Mouse (Mus musculus) olfactory bulb, adult 2 months (tissue): ENCODE data around the gene Spata13.

Experiments
- CTCF ChIP-seq: fragments of 200-500 bp; IDR thresholded peaks from 2 replicates; pipeline ENCODE4 v1.5.1; 2012; ENCODE audit warnings: low read depth, mild to moderate bottlenecking, low read length, moderate library complexity; ENCODE audit not compliant: insufficient read depth
- POLR2A ChIP-seq: fragments of 200-500 bp; IDR thresholded peaks from 2 replicates; pipeline ENCODE4 v1.6.1; 2012; ENCODE audit warnings: mild to moderate bottlenecking, low read depth, low read length, moderate library complexity; ENCODE audit not compliant: insufficient read depth

- TF ChIP-seq CTCF: no peak
- TF ChIP-seq POLR2A: no peak
Measured at GRCm38 (mm10) chr14:60694215-60694997, 60.6 kb downstream of the Spata13 start.
